Mouse (Mus musculus) heart, postnatal 0 days (tissue): Measurements from ENCODE around the gene Lxn. TPM values are rescaled to one million over a fixed set of nuclear protein-coding genes. Genes with fewer than 3 reads are reported as not detected.

Source experiments
- ATAC-seq: fragments of 200-750 bp; cut with Nextera tagmentation; 2 replicates; pipeline ENCODE4 v1.8.0; 2017; ENCODE audit warnings: low read depth, moderate number of reproducible peaks, moderate library complexity; ENCODE audit not compliant: insufficient read depth
- DNase-seq: peaks from one replicate; pipeline ENCODE4 v3.0.0-alpha.2; 2016; ENCODE audit warnings: low spot score
- H3K27ac ChIP-seq: fragments of 300-500 bp; sonication (generic); 2 replicates; pipeline ENCODE4 v1.5.1; 2014; ENCODE audit warnings: low read depth, mild to moderate bottlenecking
- H3K27me3 ChIP-seq: fragments of 300-500 bp; sonication (generic); 2 replicates; pipeline ENCODE4 v1.6.1; 2014; ENCODE audit warnings: low read length, mixed read lengths; ENCODE audit not compliant: control insufficient read depth, insufficient read depth
- H3K36me3 ChIP-seq: fragments of 300-500 bp; sonication (generic); replicated peaks from 2 replicates; pipeline ENCODE4 v1.6.1; 2014; ENCODE audit warnings: low read length, mixed read lengths; ENCODE audit not compliant: control insufficient read depth, insufficient read depth
- H3K4me1 ChIP-seq: fragments of 300-500 bp; sonication (generic); 2 replicates; pipeline ENCODE4 v1.6.1; 2014; ENCODE audit warnings: antibody characterized with exemption; ENCODE audit not compliant: control insufficient read depth, insufficient read depth
- H3K4me2 ChIP-seq: fragments of 300-500 bp; sonication (generic); 2 replicates; pipeline ENCODE4 v1.6.1; 2014; ENCODE audit warnings: low read depth, mild to moderate bottlenecking, low read length, moderate library complexity
- H3K4me3 ChIP-seq: fragments of 300-500 bp; sonication (generic); 2 replicates; pipeline ENCODE4 v1.5.1; 2014; ENCODE audit warnings: low read depth, low read length
- H3K9ac ChIP-seq: fragments of 300-500 bp; sonication (generic); replicated peaks from 2 replicates; pipeline ENCODE4 v1.6.1; 2014; ENCODE audit warnings: low read depth, low read length, mixed read lengths
- H3K9me3 ChIP-seq: fragments of 300-500 bp; sonication (generic); replicated peaks from 2 replicates; pipeline ENCODE4 v1.6.1; 2016; ENCODE audit warnings: low read length; ENCODE audit not compliant: control insufficient read depth
- CTCF ChIP-seq: IDR thresholded peaks from 2 replicates; pipeline ENCODE4 v1.5.1; 2016; ENCODE audit warnings: antibody characterized with exemption, control low read depth, low read depth
- EP300 ChIP-seq: IDR thresholded peaks from 2 replicates; pipeline ENCODE4 v1.6.1; 2016; ENCODE audit warnings: antibody characterized with exemption, low read depth
- WGBS: fragments of 180-500 bp; shearing (Covaris S2); extraction: QIAGEN DNeasy Blood & Tissue Kit; methylation state at CpG from one replicate; pipeline ENCODE4 v1.1.7; 2014; 5-methylcytosine and 5-hydroxymethylcytosine counted together
- polyA plus RNA-seq: library from polyadenylated mRNA; unstranded; fragments of >200 nt; fragmentation: Nextera tagmentation; extraction: Ambion mirVana; gene quantifications from 2 replicates; pipeline ENCODE4 v1.2.1, GENCODE M21; 2015
- total RNA-seq: library from RNA; depleted of rRNA; stranded (reverse); fragments of >200 nt; gene quantifications from 2 replicates; pipeline ENCODE4 v1.2.3, GENCODE M21; 2014; ENCODE audit warnings: low replicate concordance; rRNA removed

Lxn gene
- total and polyA plus RNA-seq, 2 experiments from 2014 or later: 22.5 to 44.1 TPM

DNA sequence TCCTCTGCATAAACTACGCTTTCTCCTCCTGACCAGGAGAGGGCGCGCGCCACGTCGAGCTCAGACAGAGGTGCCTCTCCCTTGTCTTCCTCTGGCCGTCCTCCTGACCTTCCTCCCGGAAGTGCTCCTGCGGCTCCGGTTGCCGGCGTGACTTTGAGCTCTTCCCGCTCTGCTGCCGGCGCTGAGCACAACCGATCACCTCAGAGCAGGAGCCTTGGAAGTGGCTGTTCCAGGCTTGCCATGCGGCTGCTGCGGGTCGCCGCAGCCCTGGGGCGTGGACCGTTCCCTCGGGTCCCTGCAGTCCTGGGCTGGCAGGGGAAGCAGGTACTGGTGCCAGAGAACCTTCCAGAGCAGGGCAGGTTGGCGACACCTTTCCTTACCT is 33.7 kb downstream of the Lxn start, which contains the start of gene Gfm1:
Gene Gfm1, plus strand, starts transcription at position 98 of the 382 bp plus-strand sequence.
- Histone ChIP-seq H3K4me2 (peak within 1 kb of the TSS; percentile 88), H3K27ac (peak within 1 kb of the TSS; percentile 78), H3K36me3 (peaks cover 27% of the 10 kb centered on the region), H3K9ac (peak within 1 kb of the TSS; percentile 91), H3K9me3 (no peaks in the 10 kb centered on the region), H3K4me3 (peak within 1 kb of the TSS; percentile 100), H3K4me1 (peaks cover 4% of the 10 kb centered on the region; the same call in 1 of the 2 replicates), H3K27me3 (no peaks in the 10 kb centered on the region)
- peak; percentile 95 for ATAC-seq
- under 1% methylated on average over 24 of the region's 24 CpGs for WGBS
- TF ChIP-seq CTCF (peak; percentile 96), EP300 (no peak)
- DNase-seq: peak; percentile 89

GRCm38 (mm10) chr3:67429338-67429998 is 34.3 kb downstream of the Lxn start:
- DNase-seq (no peak), ATAC-seq (peak; percentile 31; the same call in 1 of the 2 replicates)
- H3K27ac ChIP-seq: no peak overlapping the region
- no peaks in the 10 kb centered on the region for H3K27me3 ChIP-seq
- 29% methylated on average over 8 of the region's 8 CpGs for WGBS
- TF ChIP-seq CTCF (peak; percentile 21; the same call in 1 of the 2 replicates), EP300 (no peak)
- peaks cover 4% of the 10 kb centered on the region; the same call in 1 of the 2 replicates for H3K4me1 ChIP-seq
- peak overlapping the region; percentile 100 for H3K4me3 ChIP-seq
- H3K36me3 ChIP-seq: peaks cover 27% of the 10 kb centered on the region
- H3K9me3 ChIP-seq: no peaks in the 10 kb centered on the region
- H3K4me2 ChIP-seq: peak overlapping the region; percentile 88
- no peak overlapping the region for H3K9ac ChIP-seq

Other genes starting within 250 kb of the Lxn start
- 153 and 221 TPM in 2 replicates for gene Mlf1, start 89.8 kb downstream of the Lxn start, total RNA-seq
- gene Mlf1, start 89.8 kb downstream of the Lxn start, polyA plus RNA-seq: 609 and 675 TPM in 2 replicates
- gene Gm17402, start 88.8 kb downstream of the Lxn start, total RNA-seq: not detected in 2 replicates
- gene Gm17402, start 88.8 kb downstream of the Lxn start, polyA plus RNA-seq: not detected in 2 replicates
- 118 and 147 TPM in 2 replicates for gene Gfm1, start 33.8 kb downstream of the Lxn start, total RNA-seq
- gene Gfm1, start 33.8 kb downstream of the Lxn start, polyA plus RNA-seq: 120 and 134 TPM in 2 replicates
- gene Rarres1, start 51.6 kb upstream of the Lxn start, total RNA-seq: 3.6 and 4.0 TPM in 2 replicates
- 1.1 and 1.3 TPM in 2 replicates for gene Rarres1, start 51.6 kb upstream of the Lxn start, polyA plus RNA-seq
- gene Mfsd1, start 118.8 kb upstream of the Lxn start, total RNA-seq: 27.9 and 33.3 TPM in 2 replicates
- 27.4 and 28.3 TPM in 2 replicates for gene Mfsd1, start 118.8 kb upstream of the Lxn start, polyA plus RNA-seq